Mouse (Mus musculus) heart, postnatal 36 days (tissue): Measurements from ENCODE around the gene Cd70. TPM values are rescaled to one million over a fixed set of nuclear protein-coding genes. Genes with fewer than 3 reads are reported as not detected.
A peak's percentile ranks its signal among the peaks of the same experiment; 100 is the strongest.

Experiments used
- DNase-seq, 2 experiments: peaks; one replicate each; pipeline ENCODE4 v3.0.0; 2021 to 2022
- intact Hi-C: fragments of 180-260 bp; cut with DNase I; formaldehyde crosslinking; loops from one replicate; pipeline ENCODE4 v1.15.1; 2025
- total RNA-seq, 2 experiments: library from RNA; stranded (reverse); gene quantifications; 2 replicates each; pipeline ENCODE4 v1.2.3; 2021

Gene Cd70
- total RNA-seq = not detected

GRCm38 (mm10) chr17:57148994-57149803, at the start of gene Cd70:
Cd70 (minus strand) TSS chr17:57149777.
- intact Hi-C loops = no loop called here
- no peak for DNase-seq

DNA sequence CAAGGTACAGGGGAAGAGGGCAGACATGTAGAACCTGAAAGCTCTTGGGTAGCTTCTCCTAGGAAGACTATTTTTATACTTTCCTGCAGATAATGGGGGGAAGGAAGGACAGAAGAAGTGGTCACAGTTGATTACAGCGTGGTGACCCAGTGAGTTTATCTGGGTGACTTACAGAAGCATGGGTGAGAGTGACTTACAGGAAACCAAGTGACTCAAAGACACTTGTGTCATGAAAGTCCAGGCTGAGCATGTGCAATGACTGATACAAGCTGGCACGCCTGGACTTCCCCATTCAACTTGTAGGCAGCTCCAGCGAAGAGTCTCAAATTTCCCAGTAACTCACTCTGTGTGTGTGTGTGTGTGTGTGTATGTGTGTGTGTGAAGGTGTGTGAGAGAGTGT, 48.7 kb upstream of the Cd70 start:
- no peak for DNase-seq
- intact Hi-C loops = no loop called here

DNA sequence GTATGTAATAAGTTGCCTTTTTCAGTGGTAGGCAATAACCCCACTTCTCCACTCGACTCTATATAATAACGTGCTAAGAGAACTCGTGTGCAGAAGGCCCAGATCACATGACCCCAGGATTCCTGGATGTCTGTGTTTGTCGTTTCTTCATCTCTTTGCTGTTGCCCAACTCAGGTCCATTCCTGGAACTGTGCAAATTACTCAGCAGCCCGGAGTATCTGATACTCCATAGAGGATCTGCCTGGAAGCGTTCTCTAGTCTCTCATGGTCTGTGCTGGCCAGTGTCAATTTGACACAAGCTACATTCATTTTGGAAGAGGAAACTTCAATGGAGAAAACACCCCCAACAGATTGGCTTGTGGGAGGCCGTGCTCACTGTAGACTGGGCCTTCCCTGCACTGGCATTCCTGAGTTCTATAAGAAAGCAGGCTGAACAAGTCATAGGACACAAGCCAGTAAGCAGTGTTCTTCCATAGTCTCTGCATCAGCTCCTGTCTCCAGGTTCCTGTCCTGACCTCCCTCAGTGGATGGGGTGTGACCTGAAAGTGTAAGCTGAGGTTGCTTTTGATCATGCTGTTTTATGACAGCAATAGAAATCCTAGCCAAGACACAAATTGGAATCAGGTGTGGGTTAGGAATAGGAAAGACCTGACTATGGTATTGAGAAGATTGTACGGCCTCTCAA, 45.9 kb upstream of the Cd70 start:
- DNase-seq = no peak
- intact Hi-C loops = no loop called here

DNA sequence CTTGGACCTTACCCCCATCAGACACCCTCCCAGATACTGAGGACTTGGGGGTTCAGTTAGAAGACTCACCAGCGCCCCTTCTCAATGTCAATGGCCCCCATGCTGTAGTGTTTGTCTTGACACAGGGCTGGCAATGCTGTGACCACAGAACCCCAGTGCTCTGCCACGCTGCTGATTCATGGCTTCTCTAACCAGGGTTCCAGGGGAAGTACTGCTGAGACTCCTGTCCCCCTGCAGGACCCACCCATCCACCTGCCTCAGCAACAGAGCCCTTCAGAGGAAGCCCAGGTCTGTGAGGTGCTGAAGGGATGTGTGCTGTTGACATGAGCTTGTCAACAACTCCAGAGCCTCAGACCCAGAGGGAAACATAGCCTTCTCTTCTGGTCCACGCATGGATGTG, 45.2 kb upstream of the Cd70 start:
- intact Hi-C loops = no loop called here

GRCm38 (mm10) chr17:57194041-57194507, 44.5 kb upstream of the Cd70 start, which contains the start of gene Tnfsf14:
Tnfsf14 (minus strand) TSS chr17:57194177.
- DNase-seq = peak; percentile 10 to 11

More for the DNA sequence above, 45.2 kb upstream of the Cd70 start:
- no peak for DNase-seq

GRCm38 (mm10) chr17:57188510-57189192, 39.1 kb upstream of the Cd70 start:
- intact Hi-C loops = no loop called here

More at GRCm38 (mm10) chr17:57194041-57194507, 44.5 kb upstream of the Cd70 start, which contains the start of gene Tnfsf14:
- intact Hi-C loops = no loop called here

DNA sequence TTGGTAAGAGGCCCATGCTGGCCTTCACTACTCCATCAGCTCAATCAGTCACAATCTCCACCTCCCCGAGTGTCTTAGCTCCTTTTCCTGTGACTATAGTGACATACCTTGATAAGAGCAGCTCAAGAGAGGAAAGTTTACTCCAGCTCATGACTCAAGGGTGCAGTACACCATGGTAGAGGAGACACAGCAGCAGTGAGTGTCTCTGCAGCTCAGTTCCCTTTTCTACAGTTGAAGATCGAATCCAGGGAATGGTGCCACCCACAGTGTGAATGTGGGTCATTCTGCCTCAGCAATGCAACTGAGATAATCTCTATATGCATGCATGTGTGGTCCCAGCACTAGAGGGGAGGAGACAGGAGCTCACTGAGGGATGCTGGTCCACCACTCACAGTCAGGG, 36.1 kb upstream of the Cd70 start:
- intact Hi-C loops = no loop called here
- no peak for DNase-seq

More at GRCm38 (mm10) chr17:57188510-57189192, 39.1 kb upstream of the Cd70 start:
- DNase-seq = no peak

DNA sequence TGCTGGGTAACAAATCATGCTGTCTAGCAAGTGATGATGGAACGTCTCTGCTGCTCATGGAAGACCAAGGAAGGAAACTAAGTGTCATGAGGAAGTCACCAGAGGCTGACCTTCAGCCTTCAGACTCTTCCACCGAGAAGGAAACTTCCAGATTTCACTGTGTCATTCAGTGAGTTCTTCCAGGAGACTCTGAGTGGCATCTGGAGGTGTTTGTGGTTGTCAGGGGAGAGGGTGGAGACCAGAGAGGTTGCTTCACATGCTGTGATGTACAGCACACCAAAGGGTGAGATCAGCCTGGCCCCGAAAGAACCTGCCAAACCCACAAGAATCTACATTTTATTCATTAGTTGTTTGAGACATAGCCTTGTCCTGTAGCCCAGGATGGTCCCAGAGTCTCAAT, 33.3 kb upstream of the Cd70 start:
- DNase-seq = no peak
- intact Hi-C loops = no loop called here

GRCm38 (mm10) chr17:57180363-57180762, 30.8 kb upstream of the Cd70 start:
- intact Hi-C loops = no loop called here
- DNase-seq = peak in 1 of 2 experiments; percentile 22

DNA sequence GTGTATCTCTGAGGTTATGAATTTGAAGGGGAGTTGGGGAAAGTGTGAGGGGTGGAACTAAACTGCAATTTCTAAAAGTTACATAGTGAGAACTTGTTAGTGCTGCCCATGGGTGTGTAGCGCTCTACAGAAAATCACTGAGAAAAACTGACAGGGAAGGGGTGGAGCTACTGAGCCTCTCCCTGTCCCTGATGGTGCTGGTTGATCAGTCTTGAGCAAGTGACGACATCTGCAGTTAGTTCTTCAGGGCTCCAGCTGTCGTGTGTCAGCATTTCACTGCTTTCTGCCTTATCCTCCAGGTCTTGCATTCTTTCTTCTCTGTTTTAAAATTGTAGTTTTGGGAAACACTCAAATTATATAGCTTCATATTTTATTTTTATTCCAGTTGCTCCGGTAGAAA, 23.8 kb upstream of the Cd70 start:
- DNase-seq = no peak
- intact Hi-C loops = no loop called here

GRCm38 (mm10) chr17:57172378-57172777, 22.8 kb upstream of the Cd70 start:
- no peak for DNase-seq

DNA sequence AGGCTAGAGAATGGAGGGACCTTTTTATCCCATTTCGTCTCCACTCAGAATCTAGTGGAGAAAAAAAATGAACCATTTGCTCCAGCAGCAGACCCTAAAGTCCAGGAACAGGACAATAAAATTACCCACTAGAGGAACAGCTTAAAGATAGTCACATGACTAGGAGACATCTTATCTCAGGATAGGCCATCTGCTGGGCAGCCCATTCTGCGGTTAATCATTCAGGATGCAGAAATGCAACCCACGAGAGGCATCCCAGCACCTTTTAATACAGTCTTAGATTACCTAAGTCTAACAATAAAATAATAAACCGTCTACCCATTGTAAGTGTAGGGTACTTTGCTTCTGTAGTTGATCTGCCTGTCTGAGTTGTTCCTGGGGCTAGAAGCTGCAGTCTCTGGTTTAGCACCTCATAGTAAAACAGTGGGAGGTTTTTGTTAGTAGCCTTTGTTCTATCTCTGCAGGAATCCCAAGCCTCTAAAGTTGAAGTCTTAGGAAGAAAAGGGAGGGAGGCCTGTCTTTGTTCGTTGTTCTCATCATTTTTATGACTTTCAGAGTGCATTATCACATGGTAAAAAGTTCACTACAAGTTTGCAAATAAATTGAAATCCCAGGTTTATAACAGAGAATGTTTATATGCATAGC, 21.2 kb upstream of the Cd70 start:
- intact Hi-C loops = no loop called here
- DNase-seq = no peak

More at GRCm38 (mm10) chr17:57172378-57172777, 22.8 kb upstream of the Cd70 start:
- intact Hi-C loops = no loop called here

GRCm38 (mm10) chr17:57166800-57167791, 17.5 kb upstream of the Cd70 start:
- intact Hi-C loops = loop anchor here (1.0 to 5.0 kb wide), 6 partner anchors 71 to 358 kb away; partner anchors contain the start of gene Alkbh7
- DNase-seq = peak; percentile 88 to 95

GRCm38 (mm10) chr17:57153787-57154186, 4.2 kb upstream of the Cd70 start:
- intact Hi-C loops = loop anchor here (5.0 kb wide), 1 partner anchor 41 kb away; no protein-coding TSS in a partner anchor

DNA sequence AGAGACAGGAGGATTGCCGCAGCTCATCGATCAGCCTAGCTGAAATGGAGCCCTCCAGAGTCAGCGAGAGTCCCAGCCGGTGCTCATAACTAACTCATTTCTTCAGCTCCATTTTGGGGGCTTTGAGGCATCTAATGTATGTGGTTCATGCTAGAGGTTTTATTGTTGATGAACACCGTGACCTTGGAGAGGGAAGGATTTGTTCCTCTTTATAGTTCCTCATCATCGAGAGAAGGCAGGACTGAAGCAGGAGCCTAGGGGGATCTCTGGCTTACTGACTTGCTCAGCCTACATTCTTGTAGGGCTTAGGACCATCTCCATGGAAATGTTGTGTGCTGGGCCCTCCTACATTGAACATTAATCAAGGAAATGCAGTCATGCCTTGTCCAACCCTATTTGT, 3.4 kb upstream of the Cd70 start:
- intact Hi-C loops = loop anchor here (5.0 kb wide), 1 partner anchor 41 kb away; no protein-coding TSS in a partner anchor
- DNase-seq = no peak

More at GRCm38 (mm10) chr17:57153787-57154186, 4.2 kb upstream of the Cd70 start:
- DNase-seq = no peak

- intact Hi-C loops = no loop called here
These were observed 1.2 kb downstream of the Cd70 start for GRCm38 (mm10) chr17:57148343-57148742.

GRCm38 (mm10) chr17:57145115-57145514, 4.5 kb downstream of the Cd70 start:
- intact Hi-C loops = no loop called here
- DNase-seq = no peak

More at GRCm38 (mm10) chr17:57148343-57148742, 1.2 kb downstream of the Cd70 start:
- no peak for DNase-seq

GRCm38 (mm10) chr17:57143704-57144103, 5.9 kb downstream of the Cd70 start:
- DNase-seq = no peak
- intact Hi-C loops = no loop called here

DNA sequence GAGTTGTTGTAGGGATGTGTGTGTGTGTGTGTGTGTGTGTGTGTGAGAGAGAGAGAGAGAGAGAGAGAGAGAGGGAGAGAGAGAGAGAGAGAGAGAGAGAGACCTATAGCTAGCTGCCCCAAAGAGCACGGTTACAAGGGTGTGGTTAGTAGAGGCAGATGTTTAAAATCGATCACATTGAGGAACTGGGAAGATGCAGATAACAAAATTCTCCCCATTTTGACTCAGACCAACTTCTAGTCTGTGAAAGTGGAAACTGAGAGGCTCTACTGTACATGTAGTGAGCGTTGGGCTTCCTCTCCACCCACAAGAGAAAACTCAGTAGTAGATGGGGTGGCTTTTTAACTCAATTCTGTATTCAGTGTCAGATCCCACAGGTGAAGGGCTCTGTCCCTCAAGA, 9.9 kb downstream of the Cd70 start:
- no peak for DNase-seq
- intact Hi-C loops = no loop called here
